Mouse (Mus musculus): ENCODE data around the gene Gm17482.

DNA sequence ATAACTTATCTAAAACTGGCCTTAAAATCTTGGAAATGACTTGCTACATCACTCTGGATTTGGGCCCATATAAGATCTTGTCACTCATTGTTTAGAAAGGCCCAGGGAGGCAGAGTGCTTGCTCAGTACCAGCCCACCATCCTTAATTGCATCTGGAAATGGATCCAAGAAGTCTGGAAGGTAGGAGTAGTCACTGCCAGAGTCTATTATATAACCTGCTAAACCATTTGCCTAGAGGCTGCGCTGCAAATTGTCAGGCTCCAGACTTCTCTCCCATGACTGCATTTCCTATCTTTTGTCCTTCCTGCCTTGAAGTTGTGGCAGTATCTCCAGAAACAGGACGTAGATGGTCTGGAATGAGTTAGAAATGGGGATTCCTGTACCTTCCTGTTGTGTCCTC is 17.0 kb upstream of the Gm17482 start:
- TF ChIP-seq TAL1 (IDR thresholded peaks at IDR 0.05; ENCODE audit: low read length) = no peak
- no peak for TF ChIP-seq GATA1 (IDR thresholded peaks at IDR 0.05; ENCODE audit: low read length)
